Mouse (Mus musculus): Measurements from ENCODE around the gene Plcl2. TPM values are rescaled to one million over a fixed set of nuclear protein-coding genes. Genes with fewer than 3 reads are reported as not detected.
"Not testable (repeated sequence)": the region's sequence is repeated elsewhere in the genome, so short reads cannot be mapped to it uniquely, and the experiment has no call there.

Plcl2 gene
- total and polyA plus RNA-seq, 3 experiments = 23.6 to 83.7 TPM; not detected in 1

DNA sequence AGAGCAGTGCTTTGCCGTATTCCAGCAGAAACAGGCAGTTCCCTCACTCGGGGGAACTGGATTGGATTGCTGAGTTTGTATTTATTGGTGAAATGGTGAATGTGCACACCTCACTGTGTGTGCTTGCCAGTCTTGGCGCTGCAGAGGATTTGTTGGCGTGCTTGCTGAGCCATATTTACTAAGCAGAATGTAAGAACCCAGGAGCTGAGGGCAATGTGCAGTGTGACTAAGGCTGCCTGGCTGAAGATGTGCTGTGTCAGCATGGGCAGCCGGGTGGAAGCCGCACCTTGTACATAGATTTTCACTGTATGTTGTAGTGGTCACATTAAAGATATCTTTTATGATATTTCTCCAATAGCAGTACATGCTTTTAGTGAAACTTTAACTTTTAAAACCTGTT is 178.9 kb downstream of the Plcl2 start:
- Histone ChIP-seq H3K79me2 (ENCODE audit: control insufficient read depth, insufficient read depth, low read length, poor library complexity) (no peaks in the 10 kb centered on the region), H3K4me1 (ENCODE audit: control insufficient read depth in 1 of 2, insufficient read depth in 2 of 2, low read length in 2 of 2) (no peaks in the 10 kb centered on the region), H3K4me3 (ENCODE audit: control insufficient read depth in 1 of 2, insufficient read depth in 1 of 2, low read depth in 2 of 2, low read length in 2 of 2) (no peak overlapping the region), H3K9me3 (replicated peaks; ENCODE audit: insufficient read depth, low read length) (no peaks in the 10 kb centered on the region), H3K27ac (ENCODE audit: control insufficient read depth, low read depth, low read length) (no peak overlapping the region), H3K9ac (ENCODE audit: control insufficient read depth, low read depth, low read length, poor library complexity, severe bottlenecking) (no peak overlapping the region), H3K27me3 (ENCODE audit: control insufficient read depth in 1 of 2, insufficient read depth in 2 of 2, low read length in 2 of 2) (no peaks in the 10 kb centered on the region), H3K36me3 (ENCODE audit: control insufficient read depth in 1 of 2, insufficient read depth in 2 of 2, low read length in 2 of 2) (peaks cover 5 to 9% of the 10 kb centered on the region in 2 experiments)
- DNase-seq (ENCODE audit: low read depth, low spot score) = no peak
- no peak for TF ChIP-seq MXI1 (IDR thresholded peaks at IDR 0.05; ENCODE audit: low read depth, low read length)
- no peak for TF ChIP-seq MYC (IDR thresholded peaks at IDR 0.05; ENCODE audit: low read depth, low read length)
- no peak for TF ChIP-seq ZKSCAN1 (IDR thresholded peaks at IDR 0.05; ENCODE audit: low read depth, low read length)
- no peak for TF ChIP-seq GABPA (IDR thresholded peaks at IDR 0.05; ENCODE audit: low read depth, low read length)
- TF ChIP-seq MAZ (IDR thresholded peaks at IDR 0.05; ENCODE audit: low read depth, low read length) = no peak
- TF ChIP-seq TAL1 (IDR thresholded peaks at IDR 0.05; ENCODE audit: low read length) = no peak
- TF ChIP-seq ZNF384 (IDR thresholded peaks at IDR 0.05; ENCODE audit: low read depth, low read length) = no peak
- no peak for TF ChIP-seq RCOR1 (IDR thresholded peaks at IDR 0.05; ENCODE audit: low read depth, low read length)
- TF ChIP-seq RAD21 (IDR thresholded peaks at IDR 0.05; ENCODE audit: low read depth, low read length) = no peak
- no peak for TF ChIP-seq TCF12 (IDR thresholded peaks at IDR 0.05; ENCODE audit: low read depth, low read length)
- no peak; a peak in 1 of 4 replicates for TF ChIP-seq POLR2A (IDR thresholded peaks at IDR 0.05; ENCODE audit: control insufficient read depth in 1 of 2, insufficient read depth in 1 of 2, low read depth in 1 of 2, low read length in 2 of 2, poor library complexity in 1 of 2)
- no peak for TF ChIP-seq CTCF (IDR thresholded peaks at IDR 0.05 in 2 of 3, conservative IDR thresholded peaks at IDR 0.05 in 1 of 3; ENCODE audit: control insufficient read depth in 1 of 3, insufficient read depth in 1 of 3, low read depth in 2 of 3, low read length in 3 of 3, poor library complexity in 1 of 3, severe bottlenecking in 1 of 3)
- no peak for TF ChIP-seq ZC3H11A (IDR thresholded peaks at IDR 0.05; ENCODE audit: low read depth, low read length)
- TF ChIP-seq KAT2A (conservative IDR thresholded peaks at IDR 0.05; ENCODE audit: low read depth, low read length) = no peak
- TF ChIP-seq GATA1 (IDR thresholded peaks at IDR 0.05; ENCODE audit: low read depth, low read length) = no peak

DNA sequence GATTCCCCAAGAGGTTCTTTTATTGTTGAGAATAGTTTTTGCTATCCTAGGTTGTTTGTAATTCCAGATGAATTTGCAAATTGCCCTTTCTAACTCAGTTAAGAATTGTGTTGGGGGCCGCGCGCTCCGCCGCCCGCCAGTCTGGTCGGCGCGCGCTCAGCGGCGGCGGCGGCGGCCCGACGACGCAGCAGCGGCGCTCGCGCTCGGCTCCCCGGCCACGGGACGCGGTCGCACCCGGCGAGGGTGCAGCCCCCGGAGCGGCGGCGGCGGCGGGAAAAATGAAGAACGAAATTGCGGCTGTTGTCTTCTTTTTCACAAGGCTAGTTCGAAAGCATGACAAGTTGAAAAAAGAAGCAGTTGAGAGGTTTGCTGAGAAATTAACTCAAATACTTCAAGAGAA is 189.2 kb downstream of the Plcl2 start:
- DNase-seq (ENCODE audit: low read depth, low spot score); H3K79me2 ChIP-seq (ENCODE audit: control insufficient read depth, insufficient read depth, low read length, poor library complexity); H3K9ac ChIP-seq (ENCODE audit: control insufficient read depth, low read depth, low read length, poor library complexity, severe bottlenecking): not testable (repeated sequence)

GRCm38 (mm10) chr17:50710497-50711222 is 201.5 kb downstream of the Plcl2 start:
- no peaks in the 10 kb centered on the region for H3K4me1 ChIP-seq (ENCODE audit: control insufficient read depth in 1 of 2, insufficient read depth in 2 of 2, low read length in 2 of 2)
- H3K9ac ChIP-seq (ENCODE audit: control insufficient read depth, low read depth, low read length, poor library complexity, severe bottlenecking) = no peak overlapping the region
- DNase-seq (ENCODE audit: low read depth, low spot score) = no peak
- H3K27ac ChIP-seq (ENCODE audit: control insufficient read depth, low read depth, low read length) = no peak overlapping the region
- no peaks in the 10 kb centered on the region for H3K36me3 ChIP-seq (ENCODE audit: control insufficient read depth in 1 of 2, insufficient read depth in 2 of 2, low read length in 2 of 2)
- no peak overlapping the region for H3K4me3 ChIP-seq (ENCODE audit: control insufficient read depth in 1 of 2, insufficient read depth in 1 of 2, low read depth in 2 of 2, low read length in 2 of 2)
- TF ChIP-seq MAZ (IDR thresholded peaks at IDR 0.05; ENCODE audit: low read depth, low read length) (no peak), EP300 (IDR thresholded peaks at IDR 0.05; ENCODE audit: low read depth in 1 of 2, low read length in 2 of 2) (no peak), GABPA (IDR thresholded peaks at IDR 0.05; ENCODE audit: low read depth, low read length) (no peak), ELF1 (IDR thresholded peaks at IDR 0.05; ENCODE audit: low read depth, low read length) (no peak), E2F4 (IDR thresholded peaks at IDR 0.05; ENCODE audit: borderline replicate concordance, low read depth, low read length) (no peak)
- H3K9me3 ChIP-seq (replicated peaks; ENCODE audit: insufficient read depth, low read length) = no peaks in the 10 kb centered on the region
- no peaks in the 10 kb centered on the region for H3K27me3 ChIP-seq (ENCODE audit: control insufficient read depth in 1 of 2, insufficient read depth in 2 of 2, low read length in 2 of 2)
- no peaks in the 10 kb centered on the region for H3K79me2 ChIP-seq (ENCODE audit: control insufficient read depth, insufficient read depth, low read length, poor library complexity)

More for the DNA sequence above, 189.2 kb downstream of the Plcl2 start:
- H3K4me3 ChIP-seq (ENCODE audit: control insufficient read depth in 1 of 2, insufficient read depth in 1 of 2, low read depth in 2 of 2, low read length in 2 of 2); H3K36me3 ChIP-seq (ENCODE audit: control insufficient read depth in 1 of 2, insufficient read depth in 2 of 2, low read length in 2 of 2); H3K27me3 ChIP-seq (ENCODE audit: control insufficient read depth in 1 of 2, insufficient read depth in 2 of 2, low read length in 2 of 2); H3K9me3 ChIP-seq (replicated peaks; ENCODE audit: insufficient read depth, low read length); H3K4me1 ChIP-seq (ENCODE audit: control insufficient read depth in 1 of 2, insufficient read depth in 2 of 2, low read length in 2 of 2); H3K27ac ChIP-seq (ENCODE audit: control insufficient read depth, low read depth, low read length): not testable (repeated sequence)

Data from MEL (cell line).